Comparison of ENCODE assay signal across 8 mouse cellular contexts in genomic region chr9:22070791-22071573, GRCm38 (mm10). TPM values are rescaled to one million over a fixed set of nuclear protein-coding genes. Genes with fewer than 3 reads are reported as not detected.
DNase-seq lines count a peak whose midpoint lies in the region; ATAC-seq and TF ChIP-seq lines count a peak whose summit lies in the region.

TSS of gene Gm49318 (minus strand) at chr9:22071259.
TSS of gene Zfp653 (minus strand) at chr9:22071376.

- peak within 1 kb of the TSS; percentile 95 to 98 for H3K4me3 ChIP-seq in ES-E14 (ENCODE audit: insufficient read depth in 1 of 2, low read depth in 1 of 2, low read length in 2 of 2, poor library complexity in 1 of 2, severe bottlenecking in 1 of 2)
- peak within 1 kb of the TSS; percentile 95 for H3K4me3 ChIP-seq in forebrain, embryonic 15.5 days
- H3K4me3 ChIP-seq in layer of hippocampus, adult 2 months, result peak within 1 kb of the TSS; percentile 75
- peak within 1 kb of the TSS; percentile 79 for H3K4me3 ChIP-seq in lung, embryonic 14.5 days (ENCODE audit: low read depth, low read length)
- peak within 1 kb of the TSS; percentile 68 for H3K4me3 ChIP-seq in olfactory bulb, adult 2 months (ENCODE audit: insufficient read depth, low read depth, low read length)
- peak within 1 kb of the TSS; percentile 84 for H3K4me3 ChIP-seq in thymus, adult 2 months (ENCODE audit: control insufficient read depth, insufficient read depth, low read length)

- no peaks in the 10 kb centered on the region for H3K9me3 ChIP-seq in ES-E14 (ENCODE audit: control insufficient read depth, insufficient read depth, low read depth, low read length)
- no peaks in the 10 kb centered on the region for H3K9me3 ChIP-seq in forebrain, embryonic 15.5 days
- no peaks in the 10 kb centered on the region for H3K9me3 ChIP-seq in lung, embryonic 14.5 days (ENCODE audit: low read depth, low read length)

- peak; percentile 51 for TF ChIP-seq POLR2A in olfactory bulb, adult 2 months (IDR thresholded peaks at IDR 0.05; ENCODE audit: insufficient read depth, low read depth, low read length)
- TF ChIP-seq POLR2A in thymus, adult 2 months (IDR thresholded peaks at IDR 0.05; ENCODE audit: control insufficient read depth, extremely low read depth, insufficient read depth, low read length, poor library complexity), result peak; percentile 31; the same call in 1 of the 2 replicates

- peak; percentile 43 for TF ChIP-seq CTCF in layer of hippocampus, adult 2 months (conservative IDR thresholded peaks at IDR 0.05)
- peak; percentile 22 for TF ChIP-seq CTCF in lung, embryonic 14.5 days (IDR thresholded peaks at IDR 0.05; ENCODE audit: low read depth)
- no peak for TF ChIP-seq CTCF in olfactory bulb, adult 2 months (IDR thresholded peaks at IDR 0.05; ENCODE audit: insufficient read depth, low read depth, low read length)
- TF ChIP-seq CTCF in thymus, adult 2 months (IDR thresholded peaks at IDR 0.05; ENCODE audit: borderline replicate concordance, control insufficient read depth, extremely low read depth, insufficient read depth, low read length, poor library complexity), result peak; percentile 47

- peaks cover 0 to 6% of the 10 kb centered on the region in 2 experiments; a peak in 1 of 4 replicates for H3K4me1 ChIP-seq in ES-E14 (ENCODE audit: control insufficient read depth in 2 of 2, insufficient read depth in 2 of 2, low read length in 2 of 2, poor library complexity in 1 of 2)
- peaks cover 21% of the 10 kb centered on the region for H3K4me1 ChIP-seq in forebrain, embryonic 15.5 days
- no peaks in the 10 kb centered on the region for H3K4me1 ChIP-seq in lung, embryonic 14.5 days (ENCODE audit: insufficient read depth)
- H3K4me1 ChIP-seq in olfactory bulb, adult 2 months (ENCODE audit: control insufficient read depth, insufficient read depth, low read length), result 0 out of 2 replicates have a peak, but pooled peaks cover 4% of the 10 kb centered on the region
- H3K4me1 ChIP-seq in thymus, adult 2 months (replicated peaks; ENCODE audit: control insufficient read depth, insufficient read depth, low read length), result peaks cover 5% of the 10 kb centered on the region; the same call in 1 of the 2 replicates

- peak; percentile 97 for DNase-seq in ES-E14 (ENCODE audit: low read depth, low spot score)
- peak; percentile 98 for DNase-seq in cerebellum, adult 11-12 months
- DNase-seq in heart, postnatal 36 days, result peak; percentile 95
- peak; percentile 96 to 97 for DNase-seq in layer of hippocampus, adult 2 months (ENCODE audit: low spot score in 2 of 2)
- peak; percentile 99 for DNase-seq in lung, embryonic 14.5 days
- peak; percentile 95 for DNase-seq in thymus, adult 2 months

- ATAC-seq in forebrain, embryonic 15.5 days (replicated peaks), result peak; percentile 97
- ATAC-seq in lung, embryonic 14.5 days (ENCODE audit: insufficient read depth), result peak; percentile 98

- in situ Hi-C loops in ES-E14 (cut with MboI; ENCODE audit: low sequenced_read_pairs in 2 of 2, unreplicated experiment in 2 of 2), result no loop called here

- H3K36me3 ChIP-seq in ES-E14 (ENCODE audit: control insufficient read depth, insufficient read depth, low read length, poor library complexity, severe bottlenecking), result peaks cover 29% of the 10 kb centered on the region
- peaks cover 30% of the 10 kb centered on the region for H3K36me3 ChIP-seq in forebrain, embryonic 15.5 days
- peaks cover 49% of the 10 kb centered on the region for H3K36me3 ChIP-seq in lung, embryonic 14.5 days (ENCODE audit: insufficient read depth)
- no peaks in the 10 kb centered on the region for H3K36me3 ChIP-seq in thymus, adult 2 months (ENCODE audit: control insufficient read depth, insufficient read depth, low read length)

- H3K4me2 ChIP-seq in forebrain, embryonic 15.5 days (replicated peaks), result peak within 1 kb of the TSS; percentile 60
- peak within 1 kb of the TSS; percentile 70 for H3K4me2 ChIP-seq in lung, embryonic 14.5 days

- H3K27ac ChIP-seq in ES-E14 (ENCODE audit: insufficient read depth, low read depth, low read length, poor library complexity, severe bottlenecking), result peak within 1 kb of the TSS; percentile 98
- H3K27ac ChIP-seq in forebrain, embryonic 15.5 days (replicated peaks), result peak within 1 kb of the TSS; percentile 98
- peak within 1 kb of the TSS; percentile 99 for H3K27ac ChIP-seq in layer of hippocampus, adult 2 months
- peak within 1 kb of the TSS; percentile 99 for H3K27ac ChIP-seq in lung, embryonic 14.5 days (ENCODE audit: low read depth)
- H3K27ac ChIP-seq in olfactory bulb, adult 2 months (ENCODE audit: insufficient read depth, low read depth, low read length), result peak within 1 kb of the TSS; percentile 72
- H3K27ac ChIP-seq in thymus, adult 2 months (ENCODE audit: control insufficient read depth, insufficient read depth, low read length), result peak within 1 kb of the TSS; percentile 53; the same call in 1 of the 2 replicates

- intact Hi-C loops in heart, postnatal 36 days (cut with DNase I), result loop anchor here (2.0 to 10.0 kb wide), 2 partner anchors 14 to 324 kb away; partner anchors contain the start of gene Ecsit

- under 1% methylated on average over 82 of the region's 87 CpGs for WGBS in forebrain, embryonic 15.5 days
- WGBS in lung, embryonic 14.5 days, result under 1% methylated on average over 74 of the region's 87 CpGs
- WGBS in olfactory bulb, adult 2 months, result under 1% methylated on average over 86 of the region's 87 CpGs
- under 1% methylated on average over 75 of the region's 87 CpGs for WGBS in thymus, adult 2 months

- peak within 1 kb of the TSS; percentile 96 for H3K9ac ChIP-seq in ES-E14 (ENCODE audit: insufficient read depth, low read depth, low read length, poor library complexity, severe bottlenecking)
- H3K9ac ChIP-seq in forebrain, embryonic 15.5 days (replicated peaks), result peak within 1 kb of the TSS; percentile 89
- H3K9ac ChIP-seq in lung, embryonic 14.5 days, result peak within 1 kb of the TSS; percentile 92

- no peaks in the 10 kb centered on the region for H3K27me3 ChIP-seq in forebrain, embryonic 15.5 days
- no peaks in the 10 kb centered on the region for H3K27me3 ChIP-seq in lung, embryonic 14.5 days (ENCODE audit: insufficient read depth, low read length)
- no peaks in the 10 kb centered on the region for H3K27me3 ChIP-seq in thymus, adult 2 months (ENCODE audit: control insufficient read depth, insufficient read depth, low read length)

TF ChIP-seq in ES-E14, 5 proteins besides CTCF, POLR2A, EP300 and RAD21:
- no peak for TF ChIP-seq MAFK (IDR thresholded peaks at IDR 0.05; ENCODE audit: insufficient read depth, low read depth, low read length)
- TF ChIP-seq HCFC1 (IDR thresholded peaks at IDR 0.05; ENCODE audit: borderline replicate concordance, insufficient read depth, low read length), result peak; percentile 88

RNA-seq across cellular contexts. Expression of gene Gm49318, which starts in this region (rescaled TPM):
- not detected in 2 replicates for total RNA-seq in ES-E14 (2012; rRNA removed)
- polyA plus RNA-seq in forebrain, embryonic 15.5 days (2015; fragmentation: Nextera tagmentation; extraction: Ambion mirVana), result not detected in 2 replicates
- not detected for total RNA-seq in heart, postnatal 36 days (2021)
- total RNA-seq in layer of hippocampus, adult 2 months (2021), result 1 to 10 TPM; 2.2 to 6.3 TPM
- polyA plus RNA-seq in lung, embryonic 14.5 days (2014; fragmentation: Nextera tagmentation; extraction: Ambion mirVana), result not detected in 2 replicates
- polyA plus RNA-seq in olfactory bulb, adult 2 months (2012; ENCODE audit: insufficient read depth, insufficient read length, low replicate concordance, missing spikeins), result not detected in 2 replicates
- polyA plus RNA-seq in thymus, adult 2 months (2012; rRNA removed), result not detected in 2 replicates

RNA-seq across cellular contexts. Expression of gene Zfp653, which starts in this region (rescaled TPM):
- 10.9 and 14.3 TPM in 2 replicates for total RNA-seq in ES-E14 (2012; rRNA removed)
- polyA plus RNA-seq in forebrain, embryonic 15.5 days (2015; fragmentation: Nextera tagmentation; extraction: Ambion mirVana), result 23.2 and 23.5 TPM in 2 replicates
- total RNA-seq in heart, postnatal 36 days (2021), result 1 to 10 TPM; 4.4 to 5.2 TPM
- total RNA-seq in layer of hippocampus, adult 2 months (2021), result 10 to 100 TPM; 22.3 to 25.2 TPM
- polyA plus RNA-seq in lung, embryonic 14.5 days (2014; fragmentation: Nextera tagmentation; extraction: Ambion mirVana), result 10.7 and 12.4 TPM in 2 replicates
- not detected in 2 replicates for polyA plus RNA-seq in olfactory bulb, adult 2 months (2012; ENCODE audit: insufficient read depth, insufficient read length, low replicate concordance, missing spikeins)
- polyA plus RNA-seq in thymus, adult 2 months (2012; rRNA removed), result 52.0 and 52.6 TPM in 2 replicates

Comparison
In these comparisons a context has a peak if more than half of its experiments do, and no peak if none do; other contexts are left out.
1. Peak in every context shown above with its lines: DNase-seq, ATAC-seq, H3K4me3 ChIP-seq and H3K27ac ChIP-seq.